Mouse (Mus musculus): ENCODE results near the gene Zfp184. TPM values are rescaled to one million over a fixed set of nuclear protein-coding genes. Genes with fewer than 3 reads are reported as not detected.

The Zfp184 gene
- total and polyA plus RNA-seq, 3 experiments = 0.43 to 0.73 (median 0.70) TPM

DNA sequence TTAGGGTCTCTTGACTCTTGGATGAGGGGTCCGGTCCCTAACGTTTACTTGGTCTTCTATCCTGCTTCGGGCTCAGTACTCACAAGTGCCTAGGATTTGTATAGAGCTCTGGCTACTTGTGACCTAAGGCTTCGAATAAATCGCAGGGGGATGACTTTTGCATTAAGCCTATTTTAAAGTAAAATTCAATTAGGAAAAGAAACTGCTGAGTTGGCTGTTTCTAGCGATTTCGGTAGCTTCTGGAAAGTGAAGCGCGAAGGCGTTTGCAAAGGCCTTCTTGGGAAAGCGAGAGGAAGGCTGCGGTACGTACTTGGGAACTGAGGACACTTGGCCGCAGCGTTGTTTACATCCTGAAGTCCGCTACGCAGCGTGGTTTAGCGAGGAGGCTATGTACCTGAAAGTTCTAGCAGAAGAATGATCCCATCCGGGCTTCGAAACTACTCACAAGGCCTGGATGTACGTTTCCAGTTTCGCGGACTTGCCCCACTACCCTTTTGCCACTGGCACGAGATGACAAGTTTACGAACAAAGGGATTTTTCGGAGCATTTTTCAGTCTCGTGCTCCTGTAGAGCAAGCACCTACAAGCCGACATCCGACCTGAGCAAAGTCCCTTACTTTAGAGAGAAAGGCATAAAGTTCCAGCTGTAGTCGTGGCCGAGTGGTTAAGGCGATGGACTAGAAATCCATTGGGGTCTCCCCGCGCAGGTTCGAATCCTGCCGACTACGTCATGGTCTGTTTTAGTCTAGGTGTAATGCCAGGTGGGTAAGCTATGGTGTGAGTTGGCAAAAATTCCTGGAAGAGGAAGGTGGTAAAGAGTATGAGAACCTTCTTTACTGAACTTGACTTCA is 26.1 kb upstream of the Zfp184 start:
- Histone ChIP-seq H3K4me1 (ENCODE audit: control insufficient read depth, insufficient read depth, low read length) (peaks cover 2% of the 10 kb centered on the region; the same call in 1 of the 2 replicates), H3K9ac (ENCODE audit: low read depth, low read length) (peak overlapping the region; percentile 25), H3K4me3 (peak overlapping the region; percentile 55), H3K36me3 (ENCODE audit: control insufficient read depth, insufficient read depth, low read length) (no peaks in the 10 kb centered on the region), H3K27me3 (ENCODE audit: control insufficient read depth, insufficient read depth, low read length) (no peaks in the 10 kb centered on the region), H3K79me2 (replicated peaks; ENCODE audit: control insufficient read depth, insufficient read depth, low read length) (no peaks in the 10 kb centered on the region), H3K27ac (peak overlapping the region; percentile 63)
- intact Hi-C loops (cut with DNase I) = loop anchor here (2.0 to 10.0 kb wide), 4 partner anchors 22 to 204 kb away; partner anchors contain the start of genes Hist1h2ai, Hist1h2bl and Hist1h3h
- 7% methylated on average over 38 of the region's 38 CpGs for WGBS
- TF ChIP-seq EP300 (IDR thresholded peaks at IDR 0.05; ENCODE audit: insufficient read depth, low read depth, low read length) = 0 out of 2 replicates have a peak, but pooled peaks have one; percentile 60
- no peak for TF ChIP-seq POLR2A (IDR thresholded peaks at IDR 0.05; ENCODE audit: insufficient read depth, low read depth, low read length)
- DNase-seq = peak; percentile 86

DNA sequence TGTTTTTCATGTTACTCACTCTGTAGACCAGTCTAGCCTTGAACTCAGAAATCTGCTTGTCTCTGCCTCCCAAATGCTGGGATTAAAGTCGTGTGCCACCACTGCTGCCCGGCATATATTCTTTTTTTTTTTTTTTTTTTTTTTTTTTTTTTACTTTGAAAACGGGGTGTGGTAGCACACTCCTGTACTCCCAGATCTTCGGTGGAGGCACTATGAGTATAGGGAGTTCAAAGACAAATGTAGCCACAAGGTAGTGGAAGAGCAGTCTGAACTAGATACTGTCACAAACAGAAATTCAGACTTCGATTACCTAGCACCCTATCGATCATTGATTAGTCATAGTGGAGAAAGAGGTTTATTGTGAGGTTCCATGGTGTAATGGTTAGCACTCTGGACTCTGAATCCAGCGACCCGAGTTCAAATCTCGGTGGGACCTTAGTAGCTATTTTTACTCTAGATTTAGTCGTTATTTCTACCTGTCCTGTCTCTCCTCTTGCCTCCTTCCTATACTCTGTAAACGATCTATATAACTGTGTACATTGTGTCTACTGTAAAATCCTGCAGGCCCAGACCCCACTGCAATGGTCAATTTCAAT is 25.0 kb upstream of the Zfp184 start:
- H3K27ac ChIP-seq = no peak overlapping the region
- H3K79me2 ChIP-seq (replicated peaks; ENCODE audit: control insufficient read depth, insufficient read depth, low read length) = no peaks in the 10 kb centered on the region
- TF ChIP-seq POLR2A (IDR thresholded peaks at IDR 0.05; ENCODE audit: insufficient read depth, low read depth, low read length) (no peak), CTCF (IDR thresholded peaks at IDR 0.05) (no peak), EP300 (IDR thresholded peaks at IDR 0.05; ENCODE audit: insufficient read depth, low read depth, low read length) (no peak)
- H3K4me3 ChIP-seq = no peak overlapping the region
- H3K9ac ChIP-seq (ENCODE audit: low read depth, low read length) = no peak overlapping the region
- intact Hi-C loops (cut with DNase I) = loop anchor here (2.0 to 10.0 kb wide), 4 partner anchors 21 to 205 kb away; partner anchors contain the start of genes Hist1h2ai, Hist1h2bl and Hist1h3h
- DNase-seq = peak in 1 of 2 experiments; percentile 43
- peaks cover 2% of the 10 kb centered on the region; the same call in 1 of the 2 replicates for H3K4me1 ChIP-seq (ENCODE audit: control insufficient read depth, insufficient read depth, low read length)
- no peaks in the 10 kb centered on the region for H3K27me3 ChIP-seq (ENCODE audit: control insufficient read depth, insufficient read depth, low read length)
- H3K36me3 ChIP-seq (ENCODE audit: control insufficient read depth, insufficient read depth, low read length) = no peaks in the 10 kb centered on the region
- 22% methylated on average over 11 of the region's 11 CpGs for WGBS

DNA sequence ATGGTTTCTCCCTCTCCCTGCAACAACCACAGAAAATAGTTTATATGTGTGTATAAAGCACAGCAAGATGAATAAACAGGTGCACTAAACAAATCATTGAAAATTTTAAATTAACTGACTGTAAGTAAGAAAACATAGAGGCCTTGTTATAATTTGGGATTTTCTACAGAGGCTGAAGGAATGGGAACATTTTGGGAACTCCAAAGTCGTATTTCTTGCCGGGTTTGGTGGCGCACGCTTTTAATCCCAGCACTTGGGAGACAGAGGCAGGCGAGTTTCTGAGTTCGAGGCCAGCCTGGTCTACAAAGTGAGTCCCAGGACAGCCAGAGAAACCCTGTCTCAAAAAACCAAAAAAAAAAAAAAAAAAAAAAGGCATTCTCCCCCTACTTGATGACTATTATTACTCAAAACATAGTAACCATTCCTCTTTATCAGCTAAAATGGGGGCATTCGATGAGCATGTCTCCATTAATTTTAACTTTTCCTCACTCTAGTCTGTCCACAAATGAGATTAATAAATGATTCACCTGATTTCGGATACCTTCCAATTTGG is 24.1 kb upstream of the Zfp184 start:
- H3K9ac ChIP-seq (ENCODE audit: low read depth, low read length) = no peak overlapping the region
- H3K4me3 ChIP-seq = no peak overlapping the region
- no peaks in the 10 kb centered on the region for H3K79me2 ChIP-seq (replicated peaks; ENCODE audit: control insufficient read depth, insufficient read depth, low read length)
- H3K27ac ChIP-seq = no peak overlapping the region
- DNase-seq = no peak
- peaks cover 2% of the 10 kb centered on the region; the same call in 1 of the 2 replicates for H3K4me1 ChIP-seq (ENCODE audit: control insufficient read depth, insufficient read depth, low read length)
- WGBS = 62% methylated on average over 8 of the region's 8 CpGs
- no peaks in the 10 kb centered on the region for H3K36me3 ChIP-seq (ENCODE audit: control insufficient read depth, insufficient read depth, low read length)
- H3K27me3 ChIP-seq (ENCODE audit: control insufficient read depth, insufficient read depth, low read length) = 0 out of 2 replicates have a peak, but pooled peaks cover 2% of the 10 kb centered on the region
- intact Hi-C loops (cut with DNase I) = no loop called here
- TF ChIP-seq POLR2A (IDR thresholded peaks at IDR 0.05; ENCODE audit: insufficient read depth, low read depth, low read length) = no peak
- TF ChIP-seq EP300 (IDR thresholded peaks at IDR 0.05; ENCODE audit: insufficient read depth, low read depth, low read length) = no peak
- no peak for TF ChIP-seq CTCF (IDR thresholded peaks at IDR 0.05)

DNA sequence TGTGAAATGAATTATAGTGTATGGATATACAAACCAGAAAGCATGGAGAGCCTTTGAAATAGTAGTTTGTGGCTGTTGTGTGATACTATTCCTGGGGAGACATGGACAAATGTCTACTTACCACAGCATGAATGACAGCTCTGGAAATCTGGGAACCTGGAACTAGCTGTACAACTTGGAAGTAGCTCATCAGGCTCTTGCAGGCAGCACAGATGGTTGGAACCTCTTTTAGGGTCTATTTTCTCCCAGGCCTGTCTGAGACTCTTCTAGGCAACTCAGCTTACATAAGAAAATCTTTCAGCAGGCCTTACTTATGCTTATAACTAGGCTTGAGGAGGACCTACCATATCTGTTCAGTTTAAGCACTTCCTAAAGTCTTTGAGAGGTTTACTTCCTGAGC is 21.5 kb upstream of the Zfp184 start:
- no peak for DNase-seq
- Histone ChIP-seq H3K27ac (no peak overlapping the region), H3K4me3 (no peak overlapping the region), H3K79me2 (replicated peaks; ENCODE audit: control insufficient read depth, insufficient read depth, low read length) (no peaks in the 10 kb centered on the region), H3K27me3 (ENCODE audit: control insufficient read depth, insufficient read depth, low read length) (0 out of 2 replicates have a peak, but pooled peaks cover 2% of the 10 kb centered on the region), H3K9ac (ENCODE audit: low read depth, low read length) (no peak overlapping the region), H3K36me3 (ENCODE audit: control insufficient read depth, insufficient read depth, low read length) (no peaks in the 10 kb centered on the region), H3K4me1 (ENCODE audit: control insufficient read depth, insufficient read depth, low read length) (no peaks in the 10 kb centered on the region)
- TF ChIP-seq EP300 (IDR thresholded peaks at IDR 0.05; ENCODE audit: insufficient read depth, low read depth, low read length) (no peak), CTCF (IDR thresholded peaks at IDR 0.05) (no peak), POLR2A (IDR thresholded peaks at IDR 0.05; ENCODE audit: insufficient read depth, low read depth, low read length) (no peak)
- intact Hi-C loops (cut with DNase I) = no loop called here

DNA sequence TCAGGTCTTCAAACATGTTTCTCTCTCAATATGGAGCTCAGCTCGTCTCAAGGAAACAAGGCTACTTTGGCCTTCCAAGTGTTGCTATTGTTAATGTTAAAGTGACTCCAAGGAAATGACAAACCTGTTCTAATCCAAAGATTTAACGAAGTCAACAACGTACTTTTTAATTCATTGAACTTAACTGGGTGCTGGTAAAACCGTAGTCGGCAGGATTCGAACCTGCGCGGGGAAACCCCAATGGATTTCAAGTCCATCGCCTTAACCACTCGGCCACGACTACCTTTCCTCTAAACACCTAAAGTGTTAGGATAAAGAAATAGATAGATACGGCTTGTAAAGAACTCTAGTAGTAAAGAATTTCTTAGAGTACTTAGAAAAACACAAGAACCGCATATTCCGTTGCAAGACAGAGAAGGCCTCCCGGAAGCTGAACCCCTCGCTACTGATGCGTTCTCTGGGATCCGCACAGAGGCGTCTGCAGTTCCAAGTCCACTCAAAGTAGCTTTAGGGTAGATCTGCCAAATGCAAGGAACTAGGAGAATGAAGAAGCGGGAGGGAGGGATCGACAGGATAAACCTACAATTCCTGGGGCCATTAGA is 20.1 kb upstream of the Zfp184 start:
- H3K4me1 ChIP-seq (ENCODE audit: control insufficient read depth, insufficient read depth, low read length) = no peaks in the 10 kb centered on the region
- no peak for DNase-seq
- no peaks in the 10 kb centered on the region for H3K79me2 ChIP-seq (replicated peaks; ENCODE audit: control insufficient read depth, insufficient read depth, low read length)
- H3K27me3 ChIP-seq (ENCODE audit: control insufficient read depth, insufficient read depth, low read length) = 0 out of 2 replicates have a peak, but pooled peaks cover 2% of the 10 kb centered on the region
- H3K4me3 ChIP-seq = no peak overlapping the region
- no peak for TF ChIP-seq CTCF (IDR thresholded peaks at IDR 0.05)
- no peak for TF ChIP-seq EP300 (IDR thresholded peaks at IDR 0.05; ENCODE audit: insufficient read depth, low read depth, low read length)
- TF ChIP-seq POLR2A (IDR thresholded peaks at IDR 0.05; ENCODE audit: insufficient read depth, low read depth, low read length) = no peak
- no peak overlapping the region for H3K9ac ChIP-seq (ENCODE audit: low read depth, low read length)
- WGBS = 40% methylated on average over 21 of the region's 21 CpGs
- intact Hi-C loops (cut with DNase I) = no loop called here
- no peak overlapping the region for H3K27ac ChIP-seq
- no peaks in the 10 kb centered on the region for H3K36me3 ChIP-seq (ENCODE audit: control insufficient read depth, insufficient read depth, low read length)

All from heart, adult 2 months (tissue).